8 mouse cellular contexts compared by ENCODE assay signal in the genomic region with DNA sequence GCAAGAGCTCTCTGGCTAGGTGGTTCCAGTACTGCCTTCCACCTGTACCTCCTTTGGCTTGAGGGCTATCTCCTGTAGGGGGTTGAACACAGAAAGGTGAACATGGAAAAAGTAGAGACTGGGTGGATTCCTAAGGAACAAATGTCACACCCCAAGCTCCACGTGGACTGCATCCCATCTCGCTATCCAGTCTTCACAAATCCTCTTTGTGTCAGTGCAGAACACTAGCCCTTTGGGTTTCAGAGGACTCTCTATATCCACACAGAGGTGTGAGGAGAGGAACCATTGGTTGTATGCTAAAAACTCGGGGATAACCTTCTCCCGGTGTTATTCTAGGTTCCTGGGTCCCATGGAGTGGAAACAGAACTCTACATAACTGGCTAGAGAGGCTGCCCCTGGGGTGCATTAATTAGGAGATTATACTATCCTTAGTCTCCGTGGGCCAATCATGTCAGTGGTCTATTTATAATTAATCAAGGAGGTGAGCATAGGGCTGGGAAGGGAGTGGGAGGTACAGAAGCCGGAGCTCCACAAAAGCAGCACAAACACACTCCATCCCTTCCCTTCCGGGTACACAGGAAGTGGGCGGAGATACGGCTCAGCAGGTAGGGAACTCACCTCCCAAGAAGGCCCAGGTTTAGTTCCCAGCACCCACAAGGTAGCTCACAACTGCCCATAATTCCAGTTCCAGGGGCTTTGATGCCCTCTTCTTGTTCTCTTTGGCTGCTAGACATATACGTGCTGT. TPM values are rescaled to one million over a fixed set of nuclear protein-coding genes. Genes with fewer than 3 reads are reported as not detected.
DNase-seq lines count a peak whose midpoint lies in the region; ATAC-seq and TF ChIP-seq lines count a peak whose summit lies in the region.

No protein-coding gene starts in this region.

- peak overlapping the region; percentile 26 for H3K4me3 ChIP-seq in heart, embryonic 13.5 days
- peak overlapping the region; percentile 59; the same call in 1 of the 2 replicates for H3K4me3 ChIP-seq in G1E (ENCODE audit: low read depth, low read length)
- no peak overlapping the region for H3K4me3 ChIP-seq in forebrain, embryonic 16.5 days (replicated peaks; ENCODE audit: low read length)
- H3K4me3 ChIP-seq in liver, postnatal 0 days (ENCODE audit: low read depth, low read length), result 0 out of 2 replicates have a peak overlapping the region, but pooled peaks have one; percentile 30

- no peaks in the 10 kb centered on the region for H3K27me3 ChIP-seq in heart, embryonic 13.5 days (replicated peaks)
- H3K27me3 ChIP-seq in G1E (ENCODE audit: insufficient read depth, low read length), result no peaks in the 10 kb centered on the region
- H3K27me3 ChIP-seq in forebrain, embryonic 16.5 days (replicated peaks; ENCODE audit: control insufficient read depth, insufficient read depth, low read length), result no peaks in the 10 kb centered on the region
- no peaks in the 10 kb centered on the region for H3K27me3 ChIP-seq in liver, postnatal 0 days (ENCODE audit: insufficient read depth, low read length)

- H3K36me3 ChIP-seq in heart, embryonic 13.5 days, result no peaks in the 10 kb centered on the region
- H3K36me3 ChIP-seq in G1E (replicated peaks), result no peaks in the 10 kb centered on the region
- H3K36me3 ChIP-seq in forebrain, embryonic 16.5 days (ENCODE audit: control insufficient read depth, insufficient read depth), result no peaks in the 10 kb centered on the region
- H3K36me3 ChIP-seq in liver, postnatal 0 days (replicated peaks; ENCODE audit: insufficient read depth, low read length), result no peaks in the 10 kb centered on the region

- TF ChIP-seq CTCF in G1E (IDR thresholded peaks at IDR 0.05; ENCODE audit: low read depth, low read length), result no peak
- no peak for TF ChIP-seq CTCF in liver, postnatal 0 days (IDR thresholded peaks at IDR 0.05; ENCODE audit: low read depth)

- peak overlapping the region; percentile 64 for H3K4me2 ChIP-seq in heart, embryonic 13.5 days
- peak overlapping the region; percentile 54 for H3K4me2 ChIP-seq in forebrain, embryonic 16.5 days (ENCODE audit: low read length)
- peak overlapping the region; percentile 68 for H3K4me2 ChIP-seq in liver, postnatal 0 days (ENCODE audit: low read depth, low read length)

- TF ChIP-seq EP300 in liver, postnatal 0 days (IDR thresholded peaks at IDR 0.05; ENCODE audit: low read depth), result no peak

- H3K4me1 ChIP-seq in heart, embryonic 13.5 days, result peaks cover 30% of the 10 kb centered on the region
- peaks cover 57% of the 10 kb centered on the region for H3K4me1 ChIP-seq in G1E (ENCODE audit: insufficient read depth, low read depth, low read length)
- H3K4me1 ChIP-seq in forebrain, embryonic 16.5 days (replicated peaks; ENCODE audit: control insufficient read depth, insufficient read depth, low read length), result peaks cover 23% of the 10 kb centered on the region
- peaks cover 36% of the 10 kb centered on the region for H3K4me1 ChIP-seq in liver, postnatal 0 days (ENCODE audit: insufficient read depth)

- DNase-seq in heart, postnatal 14 days, result no peak
- DNase-seq in G1E (ENCODE audit: low spot score), result no peak
- DNase-seq in liver, postnatal 0 days, result no peak
- DNase-seq in cerebellum, adult 8-10 months, result no peak
- no peak for DNase-seq in layer of hippocampus, postnatal 36 days
- no peak for DNase-seq in cerebellum, adult 18-20 months

- WGBS in heart, embryonic 13.5 days, result 60% methylated on average over 10 of the region's 10 CpGs
- 51% methylated on average over 10 of the region's 10 CpGs for WGBS in forebrain, embryonic 16.5 days
- WGBS in liver, postnatal 0 days (ENCODE audit: insufficient replicate concordance), result 61% methylated on average over 10 of the region's 10 CpGs

- no peaks in the 10 kb centered on the region for H3K9me3 ChIP-seq in heart, embryonic 13.5 days
- H3K9me3 ChIP-seq in G1E (replicated peaks), result no peaks in the 10 kb centered on the region
- no peaks in the 10 kb centered on the region for H3K9me3 ChIP-seq in forebrain, embryonic 16.5 days (ENCODE audit: control insufficient read depth, low read length)
- H3K9me3 ChIP-seq in liver, postnatal 0 days (ENCODE audit: low read length), result no peaks in the 10 kb centered on the region

- intact Hi-C loops in heart, postnatal 14 days (cut with DNase I), result no loop called here

- peak overlapping the region; percentile 68 for H3K9ac ChIP-seq in heart, embryonic 13.5 days
- peak overlapping the region; percentile 56 for H3K9ac ChIP-seq in forebrain, embryonic 16.5 days (replicated peaks; ENCODE audit: low read depth, low read length)
- H3K9ac ChIP-seq in liver, postnatal 0 days (replicated peaks), result 0 out of 2 replicates have a peak overlapping the region, but pooled peaks have one; percentile 1

- peak; percentile 1; the same call in 1 of the 2 replicates for ATAC-seq in heart, embryonic 13.5 days (ENCODE audit: extremely low read depth, insufficient number of reproducible peaks, low FRiP score, low TSS enrichment)
- no peak for ATAC-seq in G1E (ENCODE audit: extremely low read depth, insufficient number of reproducible peaks, low FRiP score, poor library complexity, severe bottlenecking)
- ATAC-seq in forebrain, embryonic 16.5 days, result no peak
- no peak for ATAC-seq in liver, postnatal 0 days

- H3K27ac ChIP-seq in heart, embryonic 13.5 days (replicated peaks), result peak overlapping the region; percentile 97
- H3K27ac ChIP-seq in forebrain, embryonic 16.5 days (ENCODE audit: low read length), result peak overlapping the region; percentile 87
- H3K27ac ChIP-seq in liver, postnatal 0 days (ENCODE audit: low read depth), result peak overlapping the region; percentile 86; the same call in 1 of the 2 replicates

RNA-seq across cellular contexts. Expression of gene Chd4, which starts 5.3 kb away (rescaled TPM):
- 57.5 and 67.0 TPM in 2 replicates for polyA plus RNA-seq in heart, embryonic 13.5 days (2015; fragmentation: Nextera tagmentation; extraction: Ambion mirVana)
- total RNA-seq in heart, postnatal 14 days (2021), result 100 to 1,000 TPM; 141 to 145 TPM
- total RNA-seq in G1E (2014; fragmentation: Nextera tagmentation), result 235 and 241 TPM in 2 replicates
- 326 and 362 TPM in 2 replicates for total RNA-seq in G1E (2017)
- 188 and 219 TPM in 2 replicates for polyA plus RNA-seq in G1E (2012)
- 78.1 and 79.8 TPM in 2 replicates for polyA plus RNA-seq in forebrain, embryonic 16.5 days (2015; fragmentation: Nextera tagmentation; extraction: Ambion mirVana)
- 20.0 and 24.5 TPM in 2 replicates for polyA plus RNA-seq in liver, postnatal 0 days (2015; fragmentation: Nextera tagmentation; extraction: Ambion mirVana)
- 100 to 1,000 TPM; 172 to 173 TPM for total RNA-seq in layer of hippocampus, postnatal 36 days (2021)

RNA-seq across cellular contexts. Expression of gene Lpar5, which starts 22.8 kb away (rescaled TPM):
- 0.24 and 0.63 TPM in 2 replicates for polyA plus RNA-seq in heart, embryonic 13.5 days (2015; fragmentation: Nextera tagmentation; extraction: Ambion mirVana)
- total RNA-seq in heart, postnatal 14 days (2021), result under 1 TPM; 0.41 to 0.83 TPM
- total RNA-seq in G1E (2014; fragmentation: Nextera tagmentation), result 0.83 and 2.3 TPM in 2 replicates
- 2.4 and 2.6 TPM in 2 replicates for total RNA-seq in G1E (2017)
- polyA plus RNA-seq in G1E (2012), result 0.83 and 1.4 TPM in 2 replicates
- polyA plus RNA-seq in forebrain, embryonic 16.5 days (2015; fragmentation: Nextera tagmentation; extraction: Ambion mirVana), result 0.44 and 0.60 TPM in 2 replicates
- 0.57 and 0.85 TPM in 2 replicates for polyA plus RNA-seq in liver, postnatal 0 days (2015; fragmentation: Nextera tagmentation; extraction: Ambion mirVana)
- total RNA-seq in layer of hippocampus, postnatal 36 days (2021), result under 1 TPM; 0.53 to 0.75 TPM

RNA-seq across cellular contexts. Expression of gene Acrbp, which starts 41.0 kb away (rescaled TPM):
- polyA plus RNA-seq in heart, embryonic 13.5 days (2015; fragmentation: Nextera tagmentation; extraction: Ambion mirVana), result 5.4 and 6.6 TPM in 2 replicates
- 1 to 10 TPM; 3.8 to 4.5 TPM for total RNA-seq in heart, postnatal 14 days (2021)
- total RNA-seq in G1E (2014; fragmentation: Nextera tagmentation) (11.8 and 16.1 TPM in 2 replicates), G1E (2017) (4.7 and 8.1 TPM in 2 replicates)
- polyA plus RNA-seq in G1E (2012), result 6.4 and 9.4 TPM in 2 replicates
- 21.4 and 31.6 TPM in 2 replicates for polyA plus RNA-seq in forebrain, embryonic 16.5 days (2015; fragmentation: Nextera tagmentation; extraction: Ambion mirVana)
- polyA plus RNA-seq in liver, postnatal 0 days (2015; fragmentation: Nextera tagmentation; extraction: Ambion mirVana), result 1.3 and 2.0 TPM in 2 replicates
- total RNA-seq in layer of hippocampus, postnatal 36 days (2021), result 10 to 100 TPM; 13.4 to 17.8 TPM

RNA-seq across cellular contexts. Expression of gene Nop2, which starts 41.2 kb away (rescaled TPM):
- 42.7 and 48.1 TPM in 2 replicates for polyA plus RNA-seq in heart, embryonic 13.5 days (2015; fragmentation: Nextera tagmentation; extraction: Ambion mirVana)
- total RNA-seq in heart, postnatal 14 days (2021), result 10 to 100 TPM; 16.2 to 19.9 TPM
- 56.9 and 61.0 TPM in 2 replicates for total RNA-seq in G1E (2014; fragmentation: Nextera tagmentation)
- total RNA-seq in G1E (2017), result 87.7 and 89.2 TPM in 2 replicates
- polyA plus RNA-seq in G1E (2012), result 53.4 and 90.0 TPM in 2 replicates
- polyA plus RNA-seq in forebrain, embryonic 16.5 days (2015; fragmentation: Nextera tagmentation; extraction: Ambion mirVana), result 54.4 and 55.3 TPM in 2 replicates
- 23.2 and 24.8 TPM in 2 replicates for polyA plus RNA-seq in liver, postnatal 0 days (2015; fragmentation: Nextera tagmentation; extraction: Ambion mirVana)
- total RNA-seq in layer of hippocampus, postnatal 36 days (2021), result 10 to 100 TPM; 30.2 to 34.4 TPM

RNA-seq across cellular contexts. Expression of gene Ing4, which starts 51.0 kb away (rescaled TPM):
- polyA plus RNA-seq in heart, embryonic 13.5 days (2015; fragmentation: Nextera tagmentation; extraction: Ambion mirVana), result 78.2 and 91.2 TPM in 2 replicates
- 10 to 100 TPM; 40.6 to 41.9 TPM for total RNA-seq in heart, postnatal 14 days (2021)
- total RNA-seq in G1E (2014; fragmentation: Nextera tagmentation) (36.2 and 37.5 TPM in 2 replicates), G1E (2017) (99.6 and 118 TPM in 2 replicates)
- polyA plus RNA-seq in G1E (2012), result 14.3 and 14.6 TPM in 2 replicates
- polyA plus RNA-seq in forebrain, embryonic 16.5 days (2015; fragmentation: Nextera tagmentation; extraction: Ambion mirVana), result 200 and 204 TPM in 2 replicates
- 23.8 and 24.3 TPM in 2 replicates for polyA plus RNA-seq in liver, postnatal 0 days (2015; fragmentation: Nextera tagmentation; extraction: Ambion mirVana)
- 10 to 100 TPM; 56.9 to 65.7 TPM for total RNA-seq in layer of hippocampus, postnatal 36 days (2021)

Comparison
In these comparisons a context has a peak if more than half of its experiments do, and no peak if none do; other contexts are left out.
1. H3K9ac ChIP-seq: peak in every context shown above with its lines; median percentile 68 in heart, embryonic 13.5 days; 56 in forebrain, embryonic 16.5 days; 1 in liver, postnatal 0 days.